Mouse (Mus musculus) hindbrain, embryonic 14.5 days (tissue): ENCODE results near the gene Gm49366. TPM values are rescaled to one million over a fixed set of nuclear protein-coding genes. Genes with fewer than 3 reads are reported as not detected.
"Not testable (repeated sequence)": the region's sequence is repeated elsewhere in the genome, so short reads cannot be mapped to it uniquely, and the experiment has no call there.

ENCODE experiments used
- ATAC-seq: fragments of 200-750 bp; cut with Nextera tagmentation; 2 replicates; pipeline ENCODE4 v1.8.0; 2017; ENCODE audit warnings: moderate number of reproducible peaks, mild to moderate bottlenecking, moderate TSS enrichment, moderate library complexity; ENCODE audit not compliant: low FRiP score
- DNase-seq: peaks from one replicate; pipeline ENCODE4 v3.0.0-alpha.2; 2015; ENCODE audit warnings: low spot score
- H3K27ac ChIP-seq: fragments of 300-500 bp; sonication (generic); 2 replicates; pipeline ENCODE4 v1.5.1; 2014; ENCODE audit warnings: mild to moderate bottlenecking, moderate library complexity
- H3K27me3 ChIP-seq: fragments of 300-500 bp; sonication (generic); 2 replicates; pipeline ENCODE4 v1.6.1; 2014; ENCODE audit warnings: mild to moderate bottlenecking, low read length, mixed read lengths; ENCODE audit not compliant: control insufficient read depth, insufficient read depth
- H3K36me3 ChIP-seq: fragments of 300-500 bp; sonication (generic); replicated peaks from 2 replicates; pipeline ENCODE4 v1.6.1; 2014; ENCODE audit not compliant: control insufficient read depth, insufficient read depth
- H3K4me1 ChIP-seq: fragments of 300-500 bp; sonication (generic); replicated peaks from 2 replicates; pipeline ENCODE4 v1.6.1; 2014; ENCODE audit warnings: antibody characterized with exemption, low read length, mixed read lengths; ENCODE audit not compliant: control insufficient read depth, insufficient read depth
- H3K4me2 ChIP-seq: fragments of 300-500 bp; sonication (generic); replicated peaks from 2 replicates; pipeline ENCODE4 v1.6.1; 2014; ENCODE audit warnings: mild to moderate bottlenecking, moderate library complexity
- H3K4me3 ChIP-seq: fragments of 300-500 bp; sonication (generic); replicated peaks from 2 replicates; pipeline ENCODE4 v1.5.1; 2014; ENCODE audit warnings: mild to moderate bottlenecking, low read length
- H3K9ac ChIP-seq: fragments of 300-500 bp; sonication (generic); 2 replicates; pipeline ENCODE4 v1.6.1; 2014
- H3K9me3 ChIP-seq: fragments of 300-500 bp; sonication (generic); 2 replicates; pipeline ENCODE4 v1.6.1; 2016; ENCODE audit warnings: low read length; ENCODE audit not compliant: control insufficient read depth
- WGBS: fragments of 180-500 bp; shearing (Covaris S2); extraction: QIAGEN DNeasy Blood & Tissue Kit; methylation state at CpG from one replicate; pipeline ENCODE4 v1.1.7; 2014; 5-methylcytosine and 5-hydroxymethylcytosine counted together
- polyA plus RNA-seq: library from polyadenylated mRNA; unstranded; fragments of >200 nt; fragmentation: Nextera tagmentation; extraction: Ambion mirVana; gene quantifications from 2 replicates; pipeline ENCODE4 v1.2.1, GENCODE M21; 2014

Gm49366 gene
- polyA plus RNA-seq, 1 experiment from 2014 or later, result not detected

GRCm38 (mm10) chr12:84009171-84009965 is 29.4 kb upstream of the Gm49366 start, which contains the start of gene Acot1:
Gene Acot1, plus strand, starts transcription at chr12:84009490.
- Histone ChIP-seq H3K4me3 (peak within 1 kb of the TSS; percentile 40), H3K9ac (peak within 1 kb of the TSS; percentile 55), H3K4me2 (peak within 1 kb of the TSS; percentile 51), H3K4me1 (peaks cover 22% of the 10 kb centered on the region), H3K27ac (peak within 1 kb of the TSS; percentile 63)
- peak; percentile 93 for ATAC-seq
- H3K27me3 ChIP-seq, H3K36me3 ChIP-seq, H3K9me3 ChIP-seq: not testable (repeated sequence)
- DNase-seq, result peak; percentile 69
- under 1% methylated on average over 49 of the region's 70 CpGs for WGBS

- H3K27ac ChIP-seq, result peak overlapping the region; percentile 63
- peaks cover 22% of the 10 kb centered on the region for H3K4me1 ChIP-seq
- 59% methylated on average over 3 of the region's 3 CpGs for WGBS
- H3K9me3 ChIP-seq, result no peaks in the 10 kb centered on the region
- peak overlapping the region; percentile 51 for H3K4me2 ChIP-seq
- no peak for DNase-seq
- H3K36me3 ChIP-seq, result no peaks in the 10 kb centered on the region
- no peak for ATAC-seq
- H3K4me3 ChIP-seq, result peak overlapping the region; percentile 40
- H3K9ac ChIP-seq, result peak overlapping the region; percentile 55; the same call in 1 of the 2 replicates
- H3K27me3 ChIP-seq, result 0 out of 2 replicates have a peak, but pooled peaks cover 5% of the 10 kb centered on the region
These were observed 28.5 kb upstream of the Gm49366 start for GRCm38 (mm10) chr12:84010201-84010600.

- H3K4me2 ChIP-seq, result peak overlapping the region; percentile 51
- H3K27me3 ChIP-seq, result 0 out of 2 replicates have a peak, but pooled peaks cover 5% of the 10 kb centered on the region
- H3K27ac ChIP-seq, result peak overlapping the region; percentile 71
- peak overlapping the region; percentile 40 for H3K4me3 ChIP-seq
- peak overlapping the region; percentile 55 for H3K9ac ChIP-seq
- peak; percentile 84 for DNase-seq
- H3K4me1 ChIP-seq, result peaks cover 22% of the 10 kb centered on the region
- H3K9me3 ChIP-seq, result no peaks in the 10 kb centered on the region
- WGBS, result 19% methylated on average over 12 of the region's 12 CpGs
- peak; percentile 75 for ATAC-seq
- H3K36me3 ChIP-seq, result no peaks in the 10 kb centered on the region
These were observed 27.3 kb upstream of the Gm49366 start for GRCm38 (mm10) chr12:84011251-84012040.

- WGBS, result 64% methylated on average over 6 of the region's 6 CpGs
- no peak overlapping the region for H3K27ac ChIP-seq
These were observed 25.6 kb upstream of the Gm49366 start for GRCm38 (mm10) chr12:84013130-84013529.

GRCm38 (mm10) chr12:84013701-84014100 is 25.0 kb upstream of the Gm49366 start:
- Histone ChIP-seq H3K4me3 (no peak overlapping the region), H3K27ac (no peak overlapping the region), H3K36me3 (no peaks in the 10 kb centered on the region; the same call in 1 of the 2 replicates), H3K9ac (no peak overlapping the region), H3K9me3 (no peaks in the 10 kb centered on the region), H3K4me1 (peaks cover 20% of the 10 kb centered on the region), H3K4me2 (no peak overlapping the region), H3K27me3 (0 out of 2 replicates have a peak, but pooled peaks cover under 1% of the 10 kb centered on the region)
- ATAC-seq (no peak), DNase-seq (no peak)
- WGBS, result 91% methylated on average over 7 of the region's 7 CpGs

More at GRCm38 (mm10) chr12:84013130-84013529, 25.6 kb upstream of the Gm49366 start:
- Histone ChIP-seq H3K36me3 (no peaks in the 10 kb centered on the region; the same call in 1 of the 2 replicates), H3K9me3 (no peaks in the 10 kb centered on the region), H3K4me3 (no peak overlapping the region), H3K9ac (no peak overlapping the region), H3K4me1 (peaks cover 22% of the 10 kb centered on the region), H3K27me3 (0 out of 2 replicates have a peak, but pooled peaks cover 5% of the 10 kb centered on the region), H3K4me2 (peak overlapping the region; percentile 19; the same call in 1 of the 2 replicates)
- ATAC-seq (no peak), DNase-seq (no peak)

- not testable (repeated sequence) for H3K4me3 ChIP-seq, H3K27me3 ChIP-seq, ATAC-seq, DNase-seq, H3K9me3 ChIP-seq, H3K36me3 ChIP-seq, H3K27ac ChIP-seq, H3K4me2 ChIP-seq, H3K9ac ChIP-seq, H3K4me1 ChIP-seq
- WGBS, result 55% methylated on average over 7 of the region's 7 CpGs
These were observed 18.2 kb upstream of the Gm49366 start for GRCm38 (mm10) chr12:84020528-84020927.

GRCm38 (mm10) chr12:84022266-84022665 is 16.5 kb upstream of the Gm49366 start:
- WGBS, result 97% methylated on average over 4 of the region's 4 CpGs
- not testable (repeated sequence) for H3K9ac ChIP-seq, H3K36me3 ChIP-seq, H3K4me3 ChIP-seq, DNase-seq, ATAC-seq, H3K27ac ChIP-seq, H3K4me2 ChIP-seq, H3K4me1 ChIP-seq, H3K27me3 ChIP-seq, H3K9me3 ChIP-seq

GRCm38 (mm10) chr12:84023052-84023745 is 15.5 kb upstream of the Gm49366 start:
- ATAC-seq (no peak), DNase-seq (no peak)
- Histone ChIP-seq H3K4me2 (no peak overlapping the region), H3K9ac (no peak overlapping the region), H3K4me1 (no peaks in the 10 kb centered on the region), H3K27ac (no peak overlapping the region), H3K9me3 (no peaks in the 10 kb centered on the region), H3K4me3 (no peak overlapping the region), H3K27me3 (no peaks in the 10 kb centered on the region), H3K36me3 (no peaks in the 10 kb centered on the region)
- WGBS, result 86% methylated on average over 9 of the region's 9 CpGs
